Mouse (Mus musculus) embryonic fibroblast, embryonic 13.5 days (primary cell): ENCODE results near the gene Clcn1.

Experiments used
- CTCF ChIP-seq: IDR thresholded peaks from 2 replicates; pipeline ENCODE4 v1.5.1; 2011; ENCODE audit warnings: mild to moderate bottlenecking, control low read depth, low read length, moderate library complexity, borderline replicate concordance; ENCODE audit not compliant: insufficient read depth
- POLR2A ChIP-seq: IDR thresholded peaks from 2 replicates; pipeline ENCODE4 v1.6.1; 2011; ENCODE audit warnings: low read depth, mild to moderate bottlenecking, control low read depth, low read length, moderate library complexity

GRCm38 (mm10) chr6:42247173-42247572, 39.3 kb upstream of the Clcn1 start:
- no peak for TF ChIP-seq CTCF
- TF ChIP-seq POLR2A = no peak
